ENCODE assay signal across 12 mouse cellular contexts in the genomic region with DNA sequence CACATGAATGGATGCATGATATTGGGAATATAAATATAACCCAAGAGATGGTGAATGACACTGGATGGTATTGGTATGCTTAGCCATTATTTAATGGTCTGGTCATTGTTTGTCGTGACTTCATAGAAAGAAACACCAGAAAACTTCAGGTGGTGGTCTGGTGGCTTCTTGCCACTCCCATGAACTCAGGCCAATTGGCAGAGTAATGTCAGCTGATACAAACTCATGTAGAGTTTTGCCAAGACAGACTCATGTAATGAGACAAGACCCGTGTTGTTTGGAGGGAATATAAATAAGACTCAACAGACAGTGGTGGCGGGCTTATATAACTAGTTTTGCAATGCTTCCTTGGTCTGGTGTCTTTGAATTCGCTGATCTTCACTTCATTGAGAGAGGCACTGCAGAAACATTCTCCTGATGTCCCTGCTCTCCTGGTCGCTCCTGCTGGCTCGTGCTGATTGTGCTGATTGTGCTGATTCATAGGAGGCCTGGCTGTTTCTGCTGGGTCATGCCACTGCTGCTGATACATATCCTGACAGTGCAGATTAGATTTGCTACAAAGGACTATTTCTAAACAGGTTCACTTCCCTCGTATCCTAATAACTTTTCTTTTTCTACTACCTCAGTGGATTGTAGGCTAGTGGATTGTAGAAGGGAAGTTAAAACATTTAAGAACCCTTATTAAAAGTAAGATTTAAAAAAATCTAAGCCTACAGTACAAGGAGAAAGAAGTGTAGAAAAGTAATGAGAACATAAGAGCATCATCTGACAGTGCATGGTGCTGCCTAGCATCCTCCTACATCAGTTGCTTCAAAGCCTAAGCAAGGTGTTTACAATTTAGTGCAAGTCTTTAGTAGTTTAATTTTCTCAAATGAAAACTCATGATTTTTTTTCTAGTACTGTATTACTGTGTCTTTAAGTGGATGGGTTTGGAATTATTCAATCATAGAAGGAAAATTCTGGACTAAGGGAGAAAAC.
DNase-seq lines count a peak whose midpoint lies in the region; ATAC-seq and TF ChIP-seq lines count a peak whose summit lies in the region.
"Had no signal": no experiment of that assay in that cellular context is flagged by ENCODE, and none has a peak within 500 bp of the region (broad histone marks: within the 10 kb centered on the region; RNA-seq: fewer than 3 reads in every experiment).

No protein-coding gene starts in this region.

- H3K4me2 ChIP-seq in lung, postnatal 0 days (replicated peaks; ENCODE audit: low read depth, low read length) = no peak overlapping the region
- H3K4me2 ChIP-seq in intestine, postnatal 0 days (replicated peaks; ENCODE audit: low read depth) = no peak overlapping the region
- H3K4me2 ChIP-seq: forebrain, embryonic 13.5 days; hindbrain, embryonic 15.5 days; limb, embryonic 12.5 days had no signal

- no peak for TF ChIP-seq CTCF in lung, postnatal 0 days (IDR thresholded peaks at IDR 0.05)
- no peak for TF ChIP-seq CTCF in intestine, postnatal 0 days (IDR thresholded peaks at IDR 0.05; ENCODE audit: low read depth)

- DNase-seq in lung, postnatal 0 days (ENCODE audit: low spot score) = no peak
- DNase-seq in lung, postnatal 36 days = no peak
- DNase-seq in adrenal gland, postnatal 36 days = peak; percentile 3 to 16
- DNase-seq in spleen, postnatal 36 days (ENCODE audit: low spot score in 2 of 2) = peak; percentile 10 to 34
- DNase-seq: right cerebral cortex, postnatal 4 days; thymus, postnatal 36 days had no signal

- no peak overlapping the region for H3K4me3 ChIP-seq in lung, postnatal 0 days (ENCODE audit: low read depth, low read length)
- no peak overlapping the region for H3K4me3 ChIP-seq in intestine, postnatal 0 days (ENCODE audit: low read depth, low read length)
- H3K4me3 ChIP-seq: forebrain, embryonic 13.5 days; hindbrain, embryonic 15.5 days; limb, embryonic 12.5 days had no signal

- ATAC-seq in lung, postnatal 0 days = peak; percentile 47; the same call in 1 of the 2 replicates
- ATAC-seq in intestine, postnatal 0 days = peak; percentile 59; the same call in 1 of the 2 replicates
- ATAC-seq in monocyte, adult 5-6 weeks (replicated peaks; ENCODE audit: insufficient number of reproducible peaks, low FRiP score, low TSS enrichment, poor library complexity, severe bottlenecking) = no peak
- no peak for ATAC-seq in CD4-positive, CD25-positive, alpha-beta regulatory T cell, adult 4 months
- ATAC-seq: forebrain, embryonic 13.5 days had no signal

- no peak for TF ChIP-seq EP300 in lung, postnatal 0 days (IDR thresholded peaks at IDR 0.05)

- H3K4me1 ChIP-seq in lung, postnatal 0 days (ENCODE audit: insufficient read depth, low read depth, low read length) = no peaks in the 10 kb centered on the region
- H3K4me1 ChIP-seq in intestine, postnatal 0 days (replicated peaks; ENCODE audit: control insufficient read depth, insufficient read depth, low read length) = no peaks in the 10 kb centered on the region
- H3K4me1 ChIP-seq: forebrain, embryonic 13.5 days; hindbrain, embryonic 15.5 days; limb, embryonic 12.5 days had no signal

- H3K36me3 ChIP-seq in lung, postnatal 0 days (ENCODE audit: insufficient read depth, low read length) = no peaks in the 10 kb centered on the region
- no peaks in the 10 kb centered on the region for H3K36me3 ChIP-seq in intestine, postnatal 0 days (ENCODE audit: control insufficient read depth, insufficient read depth)
- H3K36me3 ChIP-seq: hindbrain, embryonic 15.5 days; limb, embryonic 12.5 days had no signal

- no peak overlapping the region for H3K9ac ChIP-seq in lung, postnatal 0 days (replicated peaks; ENCODE audit: low read depth)
- H3K9ac ChIP-seq in intestine, postnatal 0 days (ENCODE audit: low read depth, low read length) = no peak overlapping the region
- H3K9ac ChIP-seq: forebrain, embryonic 13.5 days; hindbrain, embryonic 15.5 days; limb, embryonic 12.5 days had no signal

- WGBS in lung, postnatal 0 days = 69% methylated on average over 7 of the region's 7 CpGs
- 63% methylated on average over 7 of the region's 7 CpGs for WGBS in intestine, postnatal 0 days

- H3K9me3 ChIP-seq in lung, postnatal 0 days (ENCODE audit: low read length) = no peaks in the 10 kb centered on the region
- H3K9me3 ChIP-seq in intestine, postnatal 0 days (ENCODE audit: control insufficient read depth) = no peaks in the 10 kb centered on the region
- H3K9me3 ChIP-seq: forebrain, embryonic 13.5 days; hindbrain, embryonic 15.5 days; limb, embryonic 12.5 days had no signal

- H3K27ac ChIP-seq in lung, postnatal 0 days (ENCODE audit: low read length) = 0 out of 2 replicates have a peak overlapping the region, but pooled peaks have one; percentile 9
- H3K27ac ChIP-seq in intestine, postnatal 0 days (ENCODE audit: low read depth, low read length) = no peak overlapping the region
- H3K27ac ChIP-seq: forebrain, embryonic 13.5 days; hindbrain, embryonic 15.5 days; limb, embryonic 12.5 days had no signal

- H3K27me3 ChIP-seq in lung, postnatal 0 days (replicated peaks; ENCODE audit: insufficient read depth, low read length) = no peaks in the 10 kb centered on the region
- no peaks in the 10 kb centered on the region for H3K27me3 ChIP-seq in intestine, postnatal 0 days (replicated peaks; ENCODE audit: control insufficient read depth, insufficient read depth, low read length)
- H3K27me3 ChIP-seq: forebrain, embryonic 13.5 days; hindbrain, embryonic 15.5 days; limb, embryonic 12.5 days had no signal

Comparison
In these comparisons a context has a peak if more than half of its experiments do, and no peak if none do; other contexts are left out.
1. ATAC-seq: peak in lung, postnatal 0 days (single experiment) and intestine, postnatal 0 days (single experiment); none in monocyte, adult 5-6 weeks (single experiment) and CD4-positive, CD25-positive, alpha-beta regulatory T cell, adult 4 months (single experiment).
2. DNase-seq: peak in adrenal gland, postnatal 36 days (2 of 2) and spleen, postnatal 36 days (2 of 2); none in lung, postnatal 0 days (single experiment) and lung, postnatal 36 days (single experiment).